Mouse (Mus musculus) layer of hippocampus, adult 18-20 months (tissue): ENCODE results near the gene Zfhx3. TPM values are rescaled to one million over a fixed set of nuclear protein-coding genes. Genes with fewer than 3 reads are reported as not detected.

Experiments
- DNase-seq, 2 experiments: peaks; one replicate each; pipeline ENCODE4 v3.0.0; 2022; ENCODE audit warnings: low spot score in 2 of 2
- total RNA-seq, 2 experiments: library from RNA; stranded (reverse); gene quantifications; 2 replicates each; pipeline ENCODE4 v1.2.3; 2021

The Zfhx3 gene
- total RNA-seq, 2 experiments from 2014 or later: 4.6 to 4.8 TPM

DNA sequence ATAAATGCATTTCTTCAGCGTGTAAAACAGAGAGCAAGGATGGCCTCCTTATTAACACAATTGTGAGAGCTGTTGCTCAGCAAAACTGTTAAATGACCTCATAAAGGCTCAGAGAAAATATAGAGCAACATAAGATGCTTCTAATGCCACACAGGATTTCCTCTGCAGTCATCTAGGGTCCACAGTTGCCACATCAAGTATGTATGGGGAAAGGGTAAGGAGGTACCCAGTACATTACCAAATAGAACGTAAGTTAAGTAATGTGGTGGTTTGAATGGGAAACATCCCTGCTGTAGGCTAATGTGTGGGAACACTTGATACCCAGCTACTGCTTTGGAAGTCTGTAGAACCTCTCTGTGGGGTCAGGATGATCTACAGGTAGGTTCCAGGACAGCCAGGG, 695.4 kb downstream of the Zfhx3 start:
- no peak for DNase-seq

DNA sequence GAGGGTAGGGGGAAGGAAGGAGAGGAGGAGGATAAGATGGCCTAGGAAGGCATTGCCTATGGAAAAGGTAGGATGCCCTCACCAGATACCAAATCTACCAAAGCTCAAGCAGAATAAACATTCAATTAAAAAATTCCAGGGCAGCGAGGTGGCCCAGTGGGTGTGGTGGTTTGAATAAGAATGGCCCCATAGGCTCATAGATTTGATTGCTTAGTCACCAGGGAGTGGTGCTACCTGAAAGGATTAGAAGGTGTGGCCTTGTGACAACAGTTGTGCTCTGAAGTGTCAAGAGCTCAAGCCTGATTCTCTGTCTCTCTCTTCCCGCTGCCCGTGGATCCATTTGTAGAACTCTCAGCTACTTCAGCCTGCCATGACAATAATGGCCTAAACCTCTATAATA, 703.2 kb downstream of the Zfhx3 start:
- no peak for DNase-seq

DNA sequence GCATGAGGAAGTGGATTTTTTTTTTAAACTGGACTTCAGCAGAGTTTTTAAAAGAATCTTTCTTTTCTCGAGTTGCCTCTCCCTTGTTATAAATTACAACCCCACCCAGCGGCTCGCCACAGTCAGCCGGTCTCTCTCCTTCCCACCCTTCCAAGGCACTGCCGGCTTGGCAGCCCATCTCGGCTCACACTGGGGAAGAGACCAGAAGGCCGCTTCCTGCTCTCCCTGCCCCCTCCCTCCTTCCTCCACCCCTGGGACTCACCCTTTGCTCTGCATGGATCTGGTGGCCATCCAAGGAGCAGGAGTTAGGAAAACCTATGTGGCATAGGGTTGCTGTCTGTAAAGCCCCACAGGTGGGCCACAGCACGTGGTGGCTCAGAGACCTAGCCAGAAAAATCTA, 705.1 kb downstream of the Zfhx3 start:
- DNase-seq: no peak

DNA sequence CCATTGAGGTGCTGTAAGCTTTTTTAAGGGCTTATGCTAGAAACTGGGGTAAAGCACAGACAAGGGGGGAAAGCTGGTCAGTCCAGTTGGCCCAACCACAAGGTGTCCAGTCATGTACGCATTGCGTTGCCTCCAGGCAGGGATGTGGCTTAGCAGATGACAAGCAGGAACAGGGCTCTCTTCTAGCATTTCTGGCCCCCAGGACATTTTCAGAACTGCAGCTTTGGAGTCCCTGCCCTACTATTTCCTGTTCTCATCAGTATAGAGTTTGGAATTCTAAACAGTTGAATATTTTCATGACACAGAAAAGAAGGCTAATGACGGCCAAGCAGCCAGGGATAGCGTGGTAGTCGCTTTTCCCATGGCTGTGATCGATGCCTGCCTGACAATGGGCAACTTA, 706.5 kb downstream of the Zfhx3 start:
- DNase-seq: no peak

DNA sequence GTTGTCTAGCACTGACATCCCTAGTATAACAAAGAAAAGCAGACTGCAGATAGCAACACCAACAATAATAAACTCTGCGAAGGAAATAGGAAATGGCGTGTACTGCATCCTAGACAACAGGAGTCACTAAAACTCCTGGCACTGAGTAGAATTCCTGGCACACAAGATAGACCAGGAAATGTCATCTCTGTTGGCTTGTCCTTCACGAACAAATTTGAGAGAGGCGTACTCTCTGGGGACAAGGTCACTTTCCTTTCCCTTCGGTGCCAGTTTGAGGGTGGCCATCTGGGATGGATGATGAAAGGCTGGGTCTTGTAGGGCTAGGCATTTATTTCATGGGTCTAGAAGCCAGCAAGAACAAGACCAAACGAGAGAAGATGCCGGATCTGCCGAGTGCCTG, 708.4 kb downstream of the Zfhx3 start:
- no peak for DNase-seq

DNA sequence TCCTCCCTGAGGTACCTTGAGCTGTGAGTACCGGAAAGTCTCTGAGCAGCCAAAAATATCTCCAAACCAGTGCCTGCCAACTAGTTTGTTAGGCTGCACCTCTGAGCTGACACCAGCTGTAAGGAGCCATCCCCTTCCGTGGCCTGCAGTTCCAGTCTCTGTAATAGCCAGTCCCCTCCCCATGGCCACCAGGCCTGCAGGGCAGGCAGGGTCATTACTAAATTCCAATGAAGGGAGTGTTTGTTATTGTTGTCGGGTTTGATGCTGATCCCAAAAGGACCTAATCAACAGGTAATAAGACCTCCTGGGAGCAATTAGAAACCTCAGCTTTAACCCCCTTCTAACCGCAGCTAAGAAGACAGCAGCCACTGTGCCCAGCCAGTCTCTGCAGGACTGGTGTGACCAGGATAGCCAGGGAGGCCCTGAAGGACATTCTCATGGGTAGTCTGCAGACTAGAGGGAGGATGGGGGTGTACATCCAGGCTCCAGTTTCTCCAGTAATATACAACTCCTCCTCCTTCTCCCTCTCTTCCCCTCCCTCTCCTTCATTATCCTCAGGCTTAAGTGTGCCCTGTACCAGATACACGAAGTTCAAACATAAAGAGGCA, 719.1 kb downstream of the Zfhx3 start:
- no peak for DNase-seq

DNA sequence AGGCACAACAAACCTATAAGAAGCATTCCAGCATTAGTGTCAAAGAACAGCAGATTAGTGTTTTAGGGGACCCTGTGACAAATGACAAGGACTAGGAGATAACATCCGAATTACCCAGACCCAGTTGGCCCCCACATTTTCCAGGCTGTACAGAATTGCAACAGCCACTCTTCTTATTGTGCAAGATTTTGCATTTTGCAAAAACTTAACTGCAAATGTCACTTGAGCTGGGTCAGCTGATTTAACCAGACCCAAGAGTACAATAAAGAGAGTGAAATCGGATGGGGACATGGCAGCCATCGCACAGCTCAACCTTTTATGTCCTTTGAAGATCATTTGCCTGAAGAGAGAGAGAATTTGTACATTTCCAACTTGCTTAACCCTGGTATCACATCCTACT, 720.3 kb downstream of the Zfhx3 start:
- no peak for DNase-seq

DNA sequence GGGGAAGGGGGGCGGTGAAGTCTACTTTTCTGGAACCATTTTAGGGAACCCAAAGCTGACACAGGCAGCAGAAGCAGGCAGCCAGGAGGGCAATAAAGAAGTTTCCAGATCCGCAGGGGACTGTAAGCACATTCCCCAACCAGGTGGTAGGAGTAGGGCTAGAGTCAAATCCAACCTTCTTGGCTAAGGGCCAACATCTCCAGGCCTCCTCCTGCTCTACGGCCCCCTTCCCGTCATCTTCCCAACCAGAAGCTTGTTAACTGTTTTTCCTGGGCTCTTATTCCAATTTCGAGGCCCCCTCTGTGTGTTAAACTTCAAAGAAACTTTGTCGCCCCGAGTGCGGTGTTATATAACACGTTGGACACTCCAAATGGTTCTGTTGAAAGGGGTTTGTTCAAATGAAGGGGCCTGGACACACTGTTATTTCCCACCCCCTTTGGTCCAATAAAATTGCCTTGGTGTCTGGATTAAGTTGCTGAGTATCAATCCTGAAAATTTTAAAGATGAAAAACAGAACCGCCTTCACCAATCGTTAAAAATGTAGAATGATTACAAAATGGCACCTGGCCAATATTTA, 729.6 kb downstream of the Zfhx3 start:
- DNase-seq: no peak

DNA sequence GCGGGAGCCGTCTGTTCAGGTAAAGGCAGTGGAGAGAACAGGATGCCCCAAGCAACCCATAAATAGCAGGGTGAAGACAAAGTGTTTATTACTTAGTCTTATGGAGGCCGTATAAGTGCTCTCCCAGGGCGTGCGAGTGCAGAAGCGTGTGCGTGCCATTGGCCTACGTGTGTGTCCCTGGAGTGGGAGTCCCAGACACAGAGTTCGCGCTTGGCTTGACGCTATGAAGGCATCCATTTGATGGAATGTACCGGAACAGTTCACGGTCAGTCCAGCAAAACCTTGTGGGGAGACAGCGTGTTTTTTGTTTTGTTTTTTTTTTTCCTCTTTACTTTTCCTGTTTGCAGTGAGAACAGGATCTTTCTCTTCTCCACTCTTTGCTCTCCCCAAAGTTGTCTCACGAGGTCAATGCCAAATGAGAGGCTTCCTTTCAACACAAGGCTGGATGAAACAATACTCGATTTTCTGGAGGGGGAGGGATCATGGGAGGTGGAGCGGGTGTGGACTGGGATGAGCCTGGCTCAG, 732.6 kb downstream of the Zfhx3 start:
- no peak for DNase-seq

DNA sequence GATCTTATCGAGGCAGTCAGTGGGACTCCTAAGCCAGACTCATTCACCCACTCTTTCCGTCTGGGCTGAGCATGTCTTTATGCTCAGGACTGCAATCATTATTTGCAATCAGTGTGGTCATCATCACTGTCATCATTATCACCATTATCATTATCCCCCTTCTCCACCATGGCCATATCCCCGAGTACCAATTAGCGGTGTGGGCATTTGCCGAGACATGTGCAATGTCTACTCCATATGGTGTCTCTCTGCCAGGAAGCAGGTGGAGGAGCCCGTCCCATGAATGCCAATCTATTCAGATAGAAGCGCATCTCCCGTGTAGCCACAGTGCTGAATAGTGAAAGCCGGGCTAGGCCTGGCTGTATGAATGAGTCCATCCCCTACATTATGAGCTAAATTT, 747.2 kb downstream of the Zfhx3 start:
- DNase-seq: no peak

DNA sequence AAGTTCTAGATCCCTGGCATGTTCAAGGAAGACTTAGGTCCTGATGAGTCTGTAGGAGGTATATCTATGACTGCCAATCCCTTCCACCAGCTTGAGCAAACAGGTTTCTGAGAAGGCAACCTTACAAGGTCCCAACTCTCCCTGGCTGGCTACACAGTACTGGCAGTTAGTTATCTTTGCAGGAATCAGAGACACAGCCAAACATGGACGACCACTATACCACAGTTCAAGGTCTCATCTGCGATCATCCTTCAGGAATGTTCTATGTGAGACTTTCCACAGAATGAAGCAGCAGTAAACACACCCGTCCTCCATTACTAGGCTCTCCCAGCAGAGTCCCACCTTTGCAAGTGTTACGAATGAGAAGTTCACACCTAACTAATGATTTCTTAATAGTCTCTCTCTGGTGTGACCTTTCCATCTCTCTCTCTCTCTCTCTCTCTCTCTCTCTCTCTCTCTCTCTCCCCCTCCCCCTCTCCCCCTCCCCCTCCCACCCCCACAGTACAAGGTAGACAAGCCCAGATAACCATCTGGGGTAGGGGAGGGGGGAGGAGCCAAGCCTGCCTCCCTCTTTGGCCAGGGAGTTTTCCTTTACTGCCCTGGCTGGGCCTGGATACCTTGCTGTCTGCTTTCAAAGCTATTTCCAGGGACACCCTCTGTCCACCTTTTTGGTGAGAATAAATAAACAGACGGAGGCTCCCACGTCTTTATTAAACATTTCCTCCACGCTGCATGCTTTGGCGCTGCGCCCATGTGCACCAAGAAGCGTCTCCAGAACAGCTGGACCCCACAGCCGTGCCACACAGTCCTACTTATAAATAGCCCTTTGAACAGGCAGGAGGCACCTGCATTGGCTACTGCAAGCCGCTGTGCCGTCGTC, 748.4 kb downstream of the Zfhx3 start:
- no peak for DNase-seq

DNA sequence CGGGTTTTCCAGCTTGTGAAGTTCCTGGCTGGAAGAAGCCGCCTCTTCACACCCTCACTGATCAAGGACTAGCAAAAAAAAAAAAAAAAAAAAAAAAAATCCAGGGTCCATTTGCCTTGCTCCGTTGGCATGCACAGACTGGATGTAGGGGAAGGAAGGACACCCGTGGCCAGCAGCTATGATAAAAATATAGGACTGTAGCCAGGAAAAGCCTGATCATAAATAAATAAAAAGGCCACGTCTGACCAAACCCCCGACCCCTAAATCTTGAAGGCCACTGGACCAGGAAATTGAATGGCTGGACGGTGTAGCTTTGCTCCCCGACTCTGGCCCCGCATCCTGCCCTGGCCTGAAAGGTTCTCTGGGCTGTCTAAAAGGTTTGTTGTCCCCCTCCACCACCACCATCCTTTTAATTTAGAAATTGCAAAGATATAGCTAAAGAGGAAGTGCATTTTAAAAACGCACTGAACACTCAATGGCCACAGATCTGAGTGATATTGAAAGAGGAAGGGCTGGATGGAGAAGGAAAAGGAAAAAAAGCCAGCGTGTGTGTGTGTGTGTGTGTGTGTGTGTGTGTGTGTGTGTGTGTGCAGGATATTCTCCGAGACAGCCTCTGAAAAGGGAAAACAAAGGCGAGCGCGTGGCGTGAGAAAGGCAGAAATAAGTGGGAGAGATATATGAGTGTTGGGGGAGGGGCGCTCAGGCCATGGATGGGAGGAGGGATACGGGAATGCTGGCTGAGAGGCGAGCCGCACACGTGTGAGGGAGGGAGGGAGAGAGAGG, 749.2 kb downstream of the Zfhx3 start:
- DNase-seq: no peak

DNA sequence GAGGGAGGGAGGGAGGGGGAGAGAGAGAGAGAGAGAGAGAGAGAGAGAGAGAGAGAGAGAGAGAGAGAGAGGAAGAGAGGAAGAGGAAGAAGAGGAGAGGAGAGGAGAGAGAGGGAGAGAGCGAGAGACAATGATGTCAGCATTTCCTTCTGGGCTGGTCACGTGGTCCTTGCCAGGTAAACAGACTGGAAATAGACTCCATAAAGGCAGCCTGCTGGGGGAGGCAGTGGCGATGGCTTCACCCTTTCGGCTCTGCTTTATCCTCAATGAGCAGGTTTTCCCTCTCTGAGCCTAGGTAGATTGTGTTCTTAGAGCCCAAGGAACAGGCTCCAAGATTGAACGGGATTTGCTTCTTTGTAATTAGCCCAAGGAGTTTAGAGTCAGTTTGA, 749.8 kb downstream of the Zfhx3 start:
- DNase-seq: no peak

DNA sequence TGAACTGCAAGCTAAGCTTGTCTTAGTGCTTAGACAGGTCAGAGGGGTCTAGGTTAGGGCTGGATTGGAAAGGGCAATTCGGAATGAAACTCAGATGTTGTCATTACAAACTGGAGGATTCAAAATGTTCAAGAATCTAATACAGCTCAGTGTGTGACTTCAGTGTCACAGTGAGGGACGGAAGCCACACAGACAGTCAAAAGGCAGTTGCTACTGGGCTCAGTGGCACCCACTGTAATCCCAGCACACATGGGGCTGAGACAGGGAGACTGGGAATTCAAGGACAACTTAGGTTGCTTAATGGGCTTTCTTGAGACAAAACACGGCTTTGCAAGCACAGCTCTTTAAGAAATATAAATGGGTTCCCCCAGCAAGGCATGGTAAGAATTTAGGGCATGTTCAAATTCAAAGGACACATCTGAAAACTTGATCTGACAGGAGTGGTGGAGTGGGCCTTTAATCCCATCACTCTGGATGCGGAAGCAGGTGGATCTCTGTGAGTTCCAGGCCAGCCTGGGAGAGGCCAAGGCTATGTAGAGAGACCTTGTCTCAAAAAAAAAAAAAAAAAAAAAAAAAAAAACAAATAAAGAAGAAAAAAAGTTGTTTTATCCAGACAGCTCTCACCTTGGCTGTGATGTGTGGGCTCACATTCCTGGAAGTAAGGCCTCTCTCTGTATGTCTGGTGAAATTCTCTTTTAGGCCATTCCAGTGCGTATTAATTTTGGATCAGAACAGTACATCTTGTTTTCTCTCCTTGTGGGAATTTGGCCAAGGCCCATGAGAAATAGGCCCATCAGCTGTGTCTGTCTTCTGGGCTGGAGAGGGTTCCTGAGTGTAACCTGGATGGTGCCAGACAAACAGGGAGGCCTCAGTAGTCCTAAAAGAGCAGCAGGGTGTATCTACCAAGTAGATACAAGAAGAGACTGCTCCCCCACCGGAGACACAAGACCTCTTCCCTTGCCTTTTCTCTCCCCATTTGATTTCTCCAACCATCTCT, 750.5 kb downstream of the Zfhx3 start:
- no peak for DNase-seq

DNA sequence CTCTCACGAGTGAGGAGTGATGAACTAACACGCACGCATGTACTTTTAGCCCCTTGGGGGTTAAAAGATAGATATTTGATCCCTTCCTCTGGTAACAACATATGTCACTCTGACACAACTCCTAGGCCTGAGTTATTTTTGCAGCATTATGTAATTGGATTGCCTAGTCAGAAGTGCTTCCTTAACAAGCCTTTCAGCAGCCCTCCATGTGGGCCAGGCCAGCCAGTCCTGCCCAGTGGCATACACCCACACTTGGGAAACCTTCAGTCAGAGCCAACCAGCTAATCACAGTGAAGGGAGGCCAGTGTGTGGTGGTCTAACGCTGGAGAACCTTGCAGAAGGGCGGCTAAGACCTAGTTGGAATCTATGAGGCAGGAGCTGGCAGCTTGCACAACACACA, 751.4 kb downstream of the Zfhx3 start:
- DNase-seq: no peak

DNA sequence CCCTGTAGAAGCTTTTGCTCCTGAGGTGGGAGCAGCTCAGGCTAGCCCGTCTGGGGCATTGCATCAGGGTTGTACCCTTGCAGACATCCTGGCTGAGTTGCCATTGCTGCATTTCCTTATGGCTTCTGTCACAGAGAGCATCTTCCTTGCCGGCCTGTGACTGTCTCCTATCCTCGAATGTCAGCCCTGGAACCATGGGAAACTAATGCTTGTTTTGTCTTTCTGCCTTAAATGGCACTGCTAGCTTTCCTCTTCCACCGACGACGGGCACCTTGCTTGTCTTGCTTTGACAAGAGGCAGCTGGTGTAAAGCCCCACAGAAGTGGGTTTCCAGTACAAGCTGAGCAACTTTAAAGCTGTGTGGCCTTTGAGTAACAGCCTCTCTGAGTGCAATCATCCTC, 752.1 kb downstream of the Zfhx3 start:
- no peak for DNase-seq

DNA sequence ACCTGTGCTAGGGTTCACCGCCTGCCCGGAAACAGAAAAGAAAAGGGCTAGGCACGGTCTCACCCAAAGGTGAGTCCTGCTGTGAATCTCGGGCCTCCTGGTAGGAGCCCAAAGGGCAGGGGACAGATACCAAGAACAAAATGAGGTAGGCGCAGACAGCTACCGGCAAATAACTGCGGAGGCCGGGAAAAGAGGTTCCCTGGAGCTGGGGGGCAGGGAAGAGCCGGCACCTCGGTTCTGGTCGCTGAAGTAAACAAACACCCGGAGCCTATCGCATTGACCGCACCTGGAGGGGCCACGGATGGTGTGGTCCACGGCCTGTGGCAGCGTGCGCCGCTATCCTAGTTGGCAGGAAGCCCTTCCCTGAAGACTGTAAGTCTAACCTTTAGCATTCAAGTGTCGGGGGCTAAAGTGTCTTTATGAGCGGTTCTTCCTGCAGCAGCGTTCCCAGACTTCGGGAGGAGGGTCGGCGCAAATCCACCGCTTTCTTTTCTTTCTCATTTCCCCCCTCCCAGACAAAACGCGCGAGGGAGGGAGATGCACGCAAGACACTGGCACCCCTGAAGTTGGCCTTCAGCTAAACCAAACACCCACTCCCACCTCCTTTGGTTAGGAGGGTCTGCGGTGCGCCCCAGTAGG, 752.9 kb downstream of the Zfhx3 start:
- DNase-seq: no peak

DNA sequence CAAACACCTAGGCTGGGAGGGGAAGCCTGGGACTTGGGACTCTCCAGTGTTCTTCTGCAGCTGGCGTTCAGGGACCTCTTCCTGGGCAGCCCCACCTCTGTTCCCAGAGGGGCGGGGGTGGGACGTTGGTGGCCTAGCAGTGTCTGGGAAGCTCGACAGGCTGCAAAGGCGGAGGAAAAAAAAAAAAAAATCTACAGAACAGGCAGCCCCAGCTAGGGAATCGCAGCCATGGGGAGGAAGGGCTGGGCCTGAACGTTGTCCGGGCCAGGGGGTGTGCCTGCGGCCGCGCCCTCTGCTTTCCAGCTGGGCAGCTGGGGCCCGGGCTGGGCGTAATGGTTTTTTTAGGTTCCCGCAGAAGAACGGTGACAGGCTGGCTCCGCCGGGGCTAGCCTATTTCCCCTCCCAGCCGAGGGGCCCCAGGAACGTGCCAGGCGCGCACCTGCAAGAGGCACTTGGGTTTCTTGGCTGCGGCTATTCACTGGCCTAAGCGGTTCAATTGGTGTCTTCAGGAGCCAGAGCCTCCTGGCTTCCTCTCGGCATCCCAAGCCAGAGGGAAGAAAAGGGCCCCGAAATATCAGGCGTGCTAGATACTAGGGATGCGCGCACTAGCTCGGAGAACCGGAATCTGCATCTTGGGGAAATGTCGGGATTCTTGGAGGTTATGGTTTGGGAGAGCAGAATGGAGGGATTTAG, 753.6 kb downstream of the Zfhx3 start:
- DNase-seq: no peak
